Mouse (Mus musculus): ENCODE results near the gene Zfp784. TPM values are rescaled to one million over a fixed set of nuclear protein-coding genes. Genes with fewer than 3 reads are reported as not detected.
"Not testable (repeated sequence)": the region's sequence is repeated elsewhere in the genome, so short reads cannot be mapped to it uniquely, and the experiment has no call there.

Gene Zfp784
- polyA plus RNA-seq, 1 experiment: 0.09 TPM

DNA sequence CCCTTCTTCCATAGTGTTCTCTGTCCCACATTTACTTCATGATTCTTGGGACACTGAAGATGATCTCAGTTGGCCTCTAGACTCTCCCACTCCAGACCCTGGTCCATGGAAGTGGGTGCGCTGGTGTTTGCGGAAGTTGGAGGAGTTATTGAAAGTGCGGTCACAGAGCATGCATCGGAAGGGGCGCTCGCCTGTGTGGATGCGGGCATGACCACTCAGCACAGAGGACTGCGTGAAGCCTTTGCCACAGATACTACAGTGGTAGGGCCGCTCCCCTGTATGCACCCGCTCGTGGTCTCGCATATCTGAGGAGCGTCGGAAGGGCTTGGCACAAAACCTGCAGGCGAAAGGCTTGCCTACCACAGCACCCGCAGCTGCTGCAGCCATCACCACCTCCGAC, 2.6 kb downstream of the Zfp784 start:
- H3K4me1 ChIP-seq (ENCODE audit: control insufficient read depth): peaks cover 27% of the 10 kb centered on the region
- no peak for TF ChIP-seq TAL1 (IDR thresholded peaks at IDR 0.05; ENCODE audit: low read length)
- TF ChIP-seq GATA1 (IDR thresholded peaks at IDR 0.05; ENCODE audit: low read length): no peak
- peaks cover 2% of the 10 kb centered on the region; the same call in 1 of the 2 replicates for H3K27me3 ChIP-seq (ENCODE audit: control insufficient read depth)
- peaks cover 22% of the 10 kb centered on the region for H3K9me3 ChIP-seq (ENCODE audit: control insufficient read depth, low read length)
- peaks cover 44% of the 10 kb centered on the region for H3K36me3 ChIP-seq (ENCODE audit: control insufficient read depth)
- no peak overlapping the region for H3K4me3 ChIP-seq (replicated peaks)

GRCm38 (mm10) chr7:5033818-5034217, 4.4 kb downstream of the Zfp784 start, which contains the start of gene 4632433K11Rik:
Gene 4632433K11Rik (plus strand): TSS chr7:5034118.
- Histone ChIP-seq H3K36me3 (ENCODE audit: control insufficient read depth) (peaks cover 62% of the 10 kb centered on the region), H3K27me3 (ENCODE audit: control insufficient read depth) (peaks cover 14% of the 10 kb centered on the region; the same call in 1 of the 2 replicates)

DNA sequence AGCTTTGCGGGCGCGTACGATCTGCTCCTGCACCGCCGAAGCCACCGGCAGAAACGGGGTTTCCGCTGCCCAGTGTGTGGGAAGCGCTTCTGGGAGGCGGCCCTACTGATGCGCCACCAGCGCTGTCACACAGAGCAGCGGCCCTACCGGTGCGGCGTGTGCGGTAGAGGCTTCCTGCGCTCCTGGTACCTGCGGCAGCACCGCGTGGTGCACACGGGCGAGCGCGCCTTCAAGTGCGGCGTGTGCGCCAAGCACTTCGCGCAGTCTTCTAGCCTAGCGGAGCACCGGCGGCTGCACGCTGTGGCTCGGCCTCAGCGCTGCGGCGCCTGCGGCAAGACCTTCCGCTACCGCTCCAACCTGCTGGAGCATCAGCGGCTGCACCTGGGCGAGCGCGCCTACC, 6.8 kb downstream of the Zfp784 start:
- Histone ChIP-seq H3K27me3 (ENCODE audit: control insufficient read depth) (peaks cover 14% of the 10 kb centered on the region; the same call in 1 of the 2 replicates), H3K4me3 (replicated peaks) (no peak overlapping the region), H3K36me3 (ENCODE audit: control insufficient read depth) (peaks cover 75% of the 10 kb centered on the region), H3K4me1 (ENCODE audit: control insufficient read depth) (peaks cover 2% of the 10 kb centered on the region; the same call in 1 of the 2 replicates), H3K9me3 (ENCODE audit: control insufficient read depth, low read length) (peaks cover 41% of the 10 kb centered on the region)
- TF ChIP-seq TAL1 (IDR thresholded peaks at IDR 0.05; ENCODE audit: low read length) (no peak), GATA1 (IDR thresholded peaks at IDR 0.05; ENCODE audit: low read length) (no peak)

More at GRCm38 (mm10) chr7:5033818-5034217, 4.4 kb downstream of the Zfp784 start, which contains the start of gene 4632433K11Rik:
- TF ChIP-seq TAL1 (IDR thresholded peaks at IDR 0.05; ENCODE audit: low read length) (no peak), GATA1 (IDR thresholded peaks at IDR 0.05; ENCODE audit: low read length) (no peak)
- peaks cover 19% of the 10 kb centered on the region for H3K4me1 ChIP-seq (ENCODE audit: control insufficient read depth)
- peaks cover 39% of the 10 kb centered on the region for H3K9me3 ChIP-seq (ENCODE audit: control insufficient read depth, low read length)
- H3K4me3 ChIP-seq (replicated peaks): no peak within 1 kb of the TSS

GRCm38 (mm10) chr7:5030554-5031275, 7.5 kb downstream of the Zfp784 start:
- Histone ChIP-seq H3K27me3 (ENCODE audit: control insufficient read depth) (peaks cover 14% of the 10 kb centered on the region; the same call in 1 of the 2 replicates), H3K36me3 (ENCODE audit: control insufficient read depth) (peaks cover 71% of the 10 kb centered on the region), H3K4me1 (ENCODE audit: control insufficient read depth) (peaks cover 1% of the 10 kb centered on the region; the same call in 1 of the 2 replicates), H3K9me3 (ENCODE audit: control insufficient read depth, low read length) (peaks cover 37% of the 10 kb centered on the region), H3K4me3 (replicated peaks) (no peak overlapping the region)
- TF ChIP-seq TAL1 (IDR thresholded peaks at IDR 0.05; ENCODE audit: low read length): no peak
- no peak for TF ChIP-seq GATA1 (IDR thresholded peaks at IDR 0.05; ENCODE audit: low read length)

DNA sequence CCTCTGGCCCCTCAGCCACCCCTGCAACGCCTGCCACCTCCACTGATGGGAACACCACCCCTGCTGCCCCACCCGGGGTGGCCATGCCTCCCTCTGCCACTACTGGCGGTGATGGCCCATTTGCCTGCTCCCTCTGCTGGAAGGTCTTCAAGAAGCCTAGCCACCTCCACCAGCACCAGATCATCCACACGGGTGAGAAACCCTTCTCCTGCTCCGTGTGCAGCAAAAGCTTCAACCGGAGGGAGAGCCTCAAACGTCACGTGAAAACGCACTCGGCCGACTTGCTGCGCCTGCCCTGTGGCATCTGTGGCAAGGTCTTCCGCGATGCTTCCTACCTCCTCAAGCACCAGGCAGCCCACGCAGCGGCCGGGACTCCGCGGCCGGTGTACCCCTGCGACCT, 8.3 kb downstream of the Zfp784 start:
- Histone ChIP-seq H3K36me3 (ENCODE audit: control insufficient read depth) (peaks cover 67% of the 10 kb centered on the region), H3K27me3 (ENCODE audit: control insufficient read depth) (peaks cover 14% of the 10 kb centered on the region; the same call in 1 of the 2 replicates), H3K4me3 (replicated peaks) (no peak overlapping the region), H3K4me1 (ENCODE audit: control insufficient read depth) (no peaks in the 10 kb centered on the region), H3K9me3 (ENCODE audit: control insufficient read depth, low read length) (peaks cover 35% of the 10 kb centered on the region)
- no peak for TF ChIP-seq TAL1 (IDR thresholded peaks at IDR 0.05; ENCODE audit: low read length)
- no peak for TF ChIP-seq GATA1 (IDR thresholded peaks at IDR 0.05; ENCODE audit: low read length)

DNA sequence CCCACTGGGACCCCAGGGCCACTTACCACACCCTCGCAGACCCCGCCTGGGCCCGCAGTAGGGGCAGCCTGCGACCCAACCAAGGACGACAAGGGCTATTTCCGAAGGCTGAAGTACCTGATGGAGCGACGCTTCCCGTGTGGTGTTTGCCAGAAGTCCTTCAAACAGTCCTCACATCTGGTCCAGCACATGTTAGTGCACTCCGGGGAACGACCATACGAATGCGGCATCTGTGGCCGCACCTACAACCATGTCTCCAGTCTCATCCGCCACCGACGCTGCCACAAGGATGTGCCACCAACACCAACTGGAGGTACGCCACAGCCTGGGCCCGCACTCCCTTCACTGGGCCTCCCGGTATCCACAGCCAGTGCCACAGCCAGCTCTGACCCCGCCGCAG, 8.7 kb downstream of the Zfp784 start:
- no peak overlapping the region for H3K4me3 ChIP-seq (replicated peaks)
- peaks cover 14% of the 10 kb centered on the region; the same call in 1 of the 2 replicates for H3K27me3 ChIP-seq (ENCODE audit: control insufficient read depth)
- TF ChIP-seq GATA1 (IDR thresholded peaks at IDR 0.05; ENCODE audit: low read length): no peak
- TF ChIP-seq TAL1 (IDR thresholded peaks at IDR 0.05; ENCODE audit: low read length): no peak
- H3K4me1 ChIP-seq (ENCODE audit: control insufficient read depth): no peaks in the 10 kb centered on the region
- peaks cover 35% of the 10 kb centered on the region for H3K9me3 ChIP-seq (ENCODE audit: control insufficient read depth, low read length)
- peaks cover 70% of the 10 kb centered on the region for H3K36me3 ChIP-seq (ENCODE audit: control insufficient read depth)

DNA sequence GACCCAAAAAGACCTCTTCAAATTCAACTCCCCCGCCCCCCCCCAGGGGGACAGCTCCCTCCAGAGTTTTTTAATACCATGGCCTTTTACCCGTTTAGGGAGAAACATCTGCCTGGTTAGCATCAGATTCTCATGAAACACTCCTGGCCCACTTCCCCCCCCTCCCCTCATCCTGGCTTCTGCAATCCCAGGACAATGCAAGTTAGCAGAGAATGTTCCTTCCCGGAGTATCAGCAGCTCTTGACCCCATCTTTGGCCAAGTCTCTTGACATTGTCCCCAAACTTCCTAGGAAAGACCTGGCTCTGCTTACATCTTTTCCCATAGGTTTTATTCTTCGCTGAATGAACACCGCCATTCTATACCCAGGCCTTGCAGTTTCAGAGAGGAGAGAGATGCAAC, 17.0 kb downstream of the Zfp784 start:
- Histone ChIP-seq H3K27me3 (ENCODE audit: control insufficient read depth) (no peaks in the 10 kb centered on the region), H3K4me3 (replicated peaks) (peak overlapping the region; percentile 87), H3K4me1 (ENCODE audit: control insufficient read depth) (peaks cover 50% of the 10 kb centered on the region), H3K36me3 (ENCODE audit: control insufficient read depth) (peaks cover 52% of the 10 kb centered on the region), H3K9me3 (ENCODE audit: control insufficient read depth, low read length) (peaks cover 12% of the 10 kb centered on the region)
- TF ChIP-seq GATA1 (IDR thresholded peaks at IDR 0.05; ENCODE audit: low read length): no peak
- no peak for TF ChIP-seq TAL1 (IDR thresholded peaks at IDR 0.05; ENCODE audit: low read length)

- H3K4me1 ChIP-seq (ENCODE audit: control insufficient read depth): peaks cover 56% of the 10 kb centered on the region
- H3K27me3 ChIP-seq (ENCODE audit: control insufficient read depth): no peaks in the 10 kb centered on the region
- H3K36me3 ChIP-seq (ENCODE audit: control insufficient read depth): peaks cover 50% of the 10 kb centered on the region
- peaks cover 12% of the 10 kb centered on the region for H3K9me3 ChIP-seq (ENCODE audit: control insufficient read depth, low read length)
- TF ChIP-seq GATA1 (IDR thresholded peaks at IDR 0.05; ENCODE audit: low read length) (no peak), TAL1 (IDR thresholded peaks at IDR 0.05; ENCODE audit: low read length) (no peak)
- H3K4me3 ChIP-seq (replicated peaks): peak overlapping the region; percentile 87
These were observed 17.6 kb downstream of the Zfp784 start for GRCm38 (mm10) chr7:5020685-5021084.

DNA sequence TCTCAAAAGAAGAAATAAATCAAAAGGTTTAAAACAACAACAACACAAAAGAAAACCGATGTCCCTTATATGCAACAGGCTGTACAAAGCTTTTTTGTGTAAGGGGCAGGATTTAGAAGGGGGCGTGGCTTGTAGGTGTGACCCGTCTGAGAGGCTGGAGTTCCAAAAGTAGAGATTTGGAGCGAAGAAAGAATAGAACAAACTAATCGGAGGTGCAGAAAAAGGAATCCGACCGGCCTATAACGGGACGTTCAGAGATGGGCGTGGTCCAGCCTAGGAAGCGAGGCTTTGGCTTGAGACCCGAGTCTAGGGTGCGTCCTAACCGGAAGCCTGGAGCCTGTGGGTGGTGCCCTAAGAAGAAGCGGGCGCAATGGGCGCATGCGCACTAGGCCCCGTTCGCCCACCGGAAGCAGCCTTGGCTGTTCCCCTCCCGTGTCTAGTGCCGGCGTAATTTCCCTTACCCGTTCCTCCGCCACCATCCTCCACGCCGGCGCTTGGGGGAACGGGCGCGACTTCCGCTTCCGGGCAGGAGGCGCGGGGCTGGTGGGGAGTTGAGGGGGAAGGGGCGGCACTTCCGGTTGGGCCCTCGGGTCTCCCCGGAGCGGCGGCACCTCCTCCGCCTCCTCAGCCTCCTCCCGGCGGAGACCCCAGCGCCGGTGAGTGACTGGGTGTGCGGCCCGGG, 18.1 kb downstream of the Zfp784 start, which contains the start of the genes Zfp865 and Ccdc106:
Gene Zfp865, plus strand, starts transcription at position 377 of the 682 bp plus-strand sequence.
Gene Ccdc106, plus strand, starts transcription at position 554 of the 682 bp plus-strand sequence.
- H3K27me3 ChIP-seq (ENCODE audit: control insufficient read depth): no peaks in the 10 kb centered on the region
- H3K4me3 ChIP-seq (replicated peaks): peak within 1 kb of the TSS; percentile 87
- H3K4me1 ChIP-seq (ENCODE audit: control insufficient read depth): peaks cover 59% of the 10 kb centered on the region
- H3K9me3 ChIP-seq (ENCODE audit: control insufficient read depth, low read length): peaks cover 12% of the 10 kb centered on the region
- TF ChIP-seq TAL1 (IDR thresholded peaks at IDR 0.05; ENCODE audit: low read length) (no peak), GATA1 (IDR thresholded peaks at IDR 0.05; ENCODE audit: low read length) (no peak)
- peaks cover 46% of the 10 kb centered on the region for H3K36me3 ChIP-seq (ENCODE audit: control insufficient read depth)

DNA sequence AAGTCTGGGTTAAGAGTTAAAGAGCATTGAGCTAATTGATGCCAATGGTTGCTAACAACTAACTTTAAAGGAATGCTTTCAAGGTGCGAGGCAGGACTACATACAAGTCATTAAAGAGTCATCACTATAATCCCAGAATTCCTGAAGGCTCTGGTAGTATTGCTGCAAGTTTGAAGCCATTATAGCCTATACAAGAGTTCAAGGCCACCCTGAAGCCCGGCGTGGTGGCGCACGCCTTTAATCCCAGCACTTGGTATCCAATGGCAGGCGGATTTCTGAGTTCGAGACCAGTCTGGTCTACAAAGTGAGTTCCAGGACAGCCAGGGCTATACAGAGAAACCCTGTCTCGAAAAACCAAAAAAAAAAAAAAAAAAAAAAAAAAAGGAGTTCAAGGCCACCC, 18.7 kb downstream of the Zfp784 start:
- H3K27me3 ChIP-seq (ENCODE audit: control insufficient read depth): not testable (repeated sequence)
- peaks cover 61% of the 10 kb centered on the region for H3K4me1 ChIP-seq (ENCODE audit: control insufficient read depth)
- H3K9me3 ChIP-seq (ENCODE audit: control insufficient read depth, low read length): peaks cover 12% of the 10 kb centered on the region
- peak overlapping the region; percentile 87 for H3K4me3 ChIP-seq (replicated peaks)
- H3K36me3 ChIP-seq (ENCODE audit: control insufficient read depth): peaks cover 43% of the 10 kb centered on the region

Measured in erythroblast, embryonic 14.5 days (primary cell).